Mouse (Mus musculus): ENCODE measurements around the gene Gdf15.

The Gdf15 gene

GRCm38 (mm10) chr8:70632346-70632892 lies at the start of gene Gdf15:
Gdf15 (minus strand) TSS chr8:70632456.
- DNase-seq: no peak

DNA sequence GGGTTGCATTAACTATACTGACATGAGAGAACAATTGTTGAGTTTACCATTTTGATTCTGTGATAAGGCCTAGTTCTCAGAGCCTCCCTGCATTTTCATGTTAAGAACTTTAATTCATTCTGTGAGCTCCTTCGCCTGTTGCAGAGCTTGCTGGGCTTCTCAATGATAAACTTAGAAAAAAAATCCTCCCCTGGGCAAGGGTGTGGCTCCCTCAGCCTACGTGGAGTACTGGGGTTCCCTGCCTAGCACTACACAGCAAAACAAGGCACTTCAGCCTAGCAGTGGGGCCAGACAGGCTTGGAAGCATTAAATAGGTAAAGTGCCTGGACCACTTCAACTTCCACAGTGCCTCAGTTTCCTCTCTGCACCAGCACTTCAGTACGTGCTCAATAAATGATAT lies 49.2 kb upstream of the Gdf15 start:
- no peak for DNase-seq

DNA sequence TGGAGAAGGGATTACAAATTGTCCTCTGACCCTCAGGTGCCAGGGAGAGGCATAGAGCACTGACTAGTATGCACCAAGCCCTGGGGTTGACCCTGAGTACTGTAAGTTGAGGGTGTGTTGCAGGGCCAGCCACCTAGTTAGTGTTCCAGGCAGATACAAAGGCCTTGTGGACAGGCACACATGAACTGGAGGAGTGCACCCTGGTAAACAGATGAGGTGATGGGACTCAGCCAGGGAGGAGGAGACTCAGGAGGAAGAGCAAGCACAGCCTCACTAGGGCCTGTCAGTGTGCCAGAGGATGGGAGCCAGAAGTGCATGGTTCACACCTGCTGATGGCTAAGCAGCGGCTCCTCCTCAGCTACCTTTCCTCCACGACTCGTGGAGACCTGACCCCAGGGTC lies 47.8 kb upstream of the Gdf15 start:
- no peak for DNase-seq

DNA sequence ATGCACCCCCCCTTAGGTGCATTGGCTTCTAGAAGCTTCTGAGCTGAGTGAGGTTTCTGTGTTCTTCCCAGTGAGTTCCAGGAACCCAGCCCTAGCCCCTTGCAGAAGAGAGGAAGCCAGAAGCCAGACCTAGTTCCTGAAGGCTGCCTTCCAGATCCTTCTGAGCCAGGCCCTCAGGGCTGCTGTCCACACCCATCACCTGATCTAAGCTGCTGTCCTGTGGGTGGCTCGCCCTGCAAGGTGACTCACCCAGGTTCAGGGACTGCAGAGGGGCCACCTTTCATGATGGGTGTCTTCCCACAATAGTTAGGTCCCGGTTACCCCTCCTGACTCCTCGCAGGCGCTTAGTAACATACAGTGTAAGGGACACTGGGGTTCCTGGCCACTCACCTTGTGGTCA lies 47.1 kb upstream of the Gdf15 start:
- DNase-seq: no peak

DNA sequence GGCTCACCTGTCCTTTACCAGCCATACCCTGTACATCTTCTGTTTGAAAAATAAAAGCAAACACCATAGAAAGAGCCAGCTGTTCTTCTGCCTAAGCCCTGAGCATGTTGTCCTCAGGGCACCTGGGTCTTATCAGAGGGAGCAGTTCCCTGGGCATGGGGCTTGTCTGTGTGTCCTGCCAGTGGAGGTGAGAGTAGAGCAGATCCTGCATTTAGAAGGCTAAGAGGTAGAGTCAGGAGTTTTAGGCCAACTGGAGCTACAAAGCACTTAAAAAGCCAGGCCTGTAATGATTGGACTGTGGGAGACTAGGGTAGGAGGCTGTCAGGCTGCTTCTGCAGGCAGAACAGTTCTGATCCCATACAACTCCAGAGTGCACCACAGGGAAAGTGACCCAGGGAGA lies 46.4 kb upstream of the Gdf15 start:
- DNase-seq: no peak

DNA sequence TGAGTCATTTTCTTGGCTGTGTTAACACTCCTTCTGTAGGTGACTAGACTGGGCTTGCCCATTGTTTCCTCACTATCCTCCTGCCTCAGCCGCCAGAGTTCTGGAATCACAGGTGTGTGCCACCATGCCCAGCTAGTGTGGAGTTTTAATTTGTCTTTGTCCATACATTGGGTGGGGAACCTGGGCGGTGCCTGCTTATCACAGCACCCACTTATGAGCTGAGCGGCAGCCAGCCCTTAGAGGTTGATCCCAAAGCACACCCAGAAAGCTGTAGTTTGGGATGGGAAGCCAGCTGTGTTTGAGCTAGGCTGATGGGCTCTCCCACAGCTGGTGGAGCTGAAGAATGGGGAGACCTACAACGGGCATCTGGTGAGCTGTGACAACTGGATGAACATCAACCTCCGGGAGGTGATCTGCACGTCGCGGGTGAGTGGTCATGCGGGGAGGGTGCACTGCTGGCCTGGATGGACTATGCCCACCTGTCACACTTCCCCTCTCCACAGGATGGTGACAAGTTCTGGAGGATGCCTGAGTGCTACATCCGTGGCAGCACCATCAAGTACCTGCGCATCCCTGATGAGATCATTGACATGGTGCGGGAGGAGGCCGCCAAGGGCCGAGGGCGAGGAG lies 45.3 kb upstream of the Gdf15 start:
- no peak for DNase-seq

DNA sequence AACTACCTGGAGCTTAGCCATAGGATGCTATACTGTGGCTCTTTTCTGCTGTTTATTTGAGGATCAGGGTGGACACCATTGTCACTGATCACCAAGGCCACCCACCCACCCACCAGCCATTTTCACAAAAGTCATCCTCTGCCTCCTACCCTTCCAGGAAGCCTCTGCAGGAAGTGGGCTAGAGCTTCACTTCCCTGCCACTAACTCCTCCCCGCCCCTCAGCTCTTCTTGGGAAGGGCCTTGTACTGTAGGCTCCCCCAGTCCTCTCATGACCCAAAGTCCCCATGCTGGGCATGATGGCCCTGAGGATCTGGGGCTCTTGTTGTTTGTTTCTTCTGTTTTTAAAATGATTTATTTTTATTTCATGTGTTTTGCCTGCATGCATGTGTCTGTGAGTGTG lies 43.1 kb upstream of the Gdf15 start:
- no peak for DNase-seq

GRCm38 (mm10) chr8:70674716-70675115 lies 42.5 kb upstream of the Gdf15 start:
- DNase-seq: no peak

- no peak for DNase-seq
These were observed 41.9 kb upstream of the Gdf15 start for GRCm38 (mm10) chr8:70674109-70674508.

DNA sequence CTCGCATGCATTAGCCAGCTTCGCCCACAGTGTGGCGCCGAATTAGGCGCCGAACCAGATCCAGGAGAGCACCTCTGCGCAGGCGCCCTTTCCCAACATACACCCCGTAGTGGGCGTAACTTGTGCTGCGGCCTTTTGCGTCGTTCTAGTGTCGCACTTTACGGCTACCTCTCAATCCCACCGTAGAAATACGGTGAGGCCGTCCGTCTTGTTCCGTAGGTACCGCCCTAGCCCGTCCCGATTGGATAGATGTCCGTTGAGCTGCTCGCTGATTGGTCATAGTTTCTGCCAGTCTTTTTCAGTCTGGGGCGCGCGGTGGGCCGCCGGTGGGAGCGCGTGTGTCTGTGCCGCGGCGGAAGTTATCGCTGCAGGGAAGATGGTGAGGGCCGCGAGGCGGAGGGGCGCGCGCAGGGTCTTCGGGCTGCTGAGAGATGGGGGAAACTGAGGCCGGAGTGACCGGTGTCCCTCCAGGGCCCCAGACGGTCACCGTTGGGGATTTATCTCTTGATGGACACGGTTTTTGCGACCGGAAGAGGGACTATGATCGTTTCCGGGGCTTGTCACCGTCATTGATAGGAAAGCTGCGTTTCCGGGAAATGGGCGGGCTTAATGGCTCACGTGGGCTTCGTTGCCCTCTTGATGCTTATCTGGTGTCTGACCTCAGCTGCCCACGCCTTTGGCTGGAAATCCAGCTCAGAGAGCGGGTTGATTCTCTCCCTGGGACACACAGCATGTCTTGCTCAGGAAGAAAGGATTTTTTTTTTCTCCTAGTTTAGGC lies 41.0 kb upstream of the Gdf15 start, which contains the start of gene Lsm4:
Lsm4 (plus strand) TSS at position 170 of the 778 bp plus-strand sequence.
- peak; percentile 99 for DNase-seq

GRCm38 (mm10) chr8:70672325-70673078 lies 40.2 kb upstream of the Gdf15 start:
- no peak for DNase-seq

GRCm38 (mm10) chr8:70671615-70672324 lies 39.5 kb upstream of the Gdf15 start:
- no peak for DNase-seq

GRCm38 (mm10) chr8:70667071-70667470 lies 34.8 kb upstream of the Gdf15 start:
- no peak for DNase-seq

DNA sequence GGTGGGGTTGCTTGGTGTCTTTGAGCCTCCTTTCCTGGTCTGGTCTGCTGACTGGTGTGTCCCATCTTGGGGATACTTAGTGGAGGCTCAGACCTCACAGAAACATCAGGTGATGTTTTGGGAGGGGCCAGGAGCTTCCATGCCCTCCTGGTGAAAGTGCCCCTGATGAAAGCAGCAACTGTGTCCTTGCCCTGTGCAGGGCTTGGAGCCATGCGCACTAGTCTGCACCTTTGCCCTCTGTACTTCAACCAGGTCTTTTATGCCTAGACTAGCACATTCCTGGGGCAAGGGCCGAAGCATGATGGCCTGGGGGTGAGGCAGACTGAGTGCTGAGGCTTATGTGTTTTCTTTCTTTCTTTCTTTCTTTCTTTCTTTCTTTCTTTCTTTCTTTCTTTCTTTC lies 33.3 kb upstream of the Gdf15 start:
- DNase-seq: no peak

DNA sequence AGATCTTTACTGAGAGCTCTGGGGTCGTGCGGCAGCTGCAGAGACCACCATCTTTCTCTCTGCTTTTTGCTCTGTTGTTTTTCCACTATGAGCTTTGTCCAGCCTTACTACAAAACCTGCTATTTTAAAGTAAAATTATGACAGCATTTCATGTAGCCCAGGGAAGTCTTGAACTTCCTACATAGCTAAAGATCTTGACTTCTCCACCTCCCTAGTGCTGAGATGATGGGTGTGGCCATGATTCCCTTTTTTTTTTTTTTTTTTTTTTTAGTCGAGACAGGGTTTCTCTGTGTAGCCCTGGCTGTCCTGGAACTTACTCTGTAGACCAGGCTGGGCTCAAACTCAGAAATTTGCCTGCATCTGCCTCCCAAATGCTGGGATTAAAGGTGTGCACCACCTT lies 32.4 kb upstream of the Gdf15 start:
- DNase-seq: no peak

GRCm38 (mm10) chr8:70663691-70664090 lies 31.4 kb upstream of the Gdf15 start:
- no peak for DNase-seq

DNA sequence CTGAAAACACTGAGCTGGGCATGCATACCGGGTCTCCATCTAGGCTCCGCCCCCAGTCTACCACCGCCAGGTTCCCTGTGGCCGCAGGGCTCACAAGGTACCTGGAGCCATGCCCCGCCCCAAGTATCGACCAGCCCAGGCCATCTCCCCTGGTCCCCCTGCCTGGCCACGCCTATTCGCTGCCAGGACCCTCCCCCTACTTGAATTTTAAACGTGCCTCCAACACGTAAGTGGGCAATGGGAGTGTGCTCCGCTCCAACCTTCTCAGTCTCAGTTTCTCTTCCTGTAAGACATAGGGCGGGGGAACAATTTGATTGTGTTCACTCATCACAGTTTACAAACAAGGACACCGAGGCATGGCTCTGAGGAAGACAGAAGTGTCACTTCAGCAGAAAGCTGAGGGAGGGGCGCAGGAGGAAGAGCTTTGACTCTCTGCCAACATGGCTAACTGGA lies 28.0 kb upstream of the Gdf15 start, which contains the start of gene Pgpep1:
Pgpep1 (minus strand) TSS at position 116 of the 453 bp plus-strand sequence.
- DNase-seq: no peak

DNA sequence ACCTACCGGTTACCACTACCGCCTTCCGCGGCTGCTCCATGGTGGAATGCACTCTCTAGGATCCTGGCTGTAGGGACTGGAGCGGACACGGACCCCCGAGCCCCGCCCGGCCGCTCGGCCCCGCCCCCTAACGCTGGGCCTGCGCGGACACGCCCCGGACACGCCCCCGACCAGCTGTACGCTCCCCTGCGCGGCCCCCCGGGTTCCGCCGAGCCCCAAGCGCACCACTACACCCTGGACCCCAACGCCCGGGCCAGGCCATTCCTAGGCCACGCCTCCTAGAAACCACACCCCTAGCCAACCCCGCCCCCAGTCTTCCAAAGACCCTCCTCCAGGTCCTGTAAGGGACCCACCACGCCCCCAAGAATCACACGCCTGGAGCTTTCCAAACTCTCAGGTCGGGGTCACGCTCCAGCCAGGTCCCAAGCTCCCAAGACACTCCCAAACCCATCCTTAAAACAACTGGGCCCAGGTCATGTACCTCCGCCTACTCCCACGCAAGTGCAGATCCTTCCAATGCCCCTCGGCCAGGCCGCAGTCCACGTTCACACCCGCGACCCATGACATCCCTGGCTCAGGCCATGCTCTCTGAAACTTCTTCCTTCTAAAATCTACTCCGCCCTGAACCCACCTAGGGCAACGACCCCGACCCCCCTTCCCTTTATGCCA lies 27.5 kb upstream of the Gdf15 start:
- peak; percentile 56 for DNase-seq

GRCm38 (mm10) chr8:70658897-70659603 lies 26.8 kb upstream of the Gdf15 start:
- peak; percentile 31 for DNase-seq

- DNase-seq: no peak
These were observed 25.5 kb upstream of the Gdf15 start for GRCm38 (mm10) chr8:70657739-70658138.

GRCm38 (mm10) chr8:70657214-70657613 lies 25.0 kb upstream of the Gdf15 start:
- DNase-seq: no peak
